Mouse (Mus musculus) myocyte (in vitro differentiated cells): Measurements from ENCODE around the gene Grb10.
A peak's percentile ranks its signal among the peaks of the same experiment; 100 is the strongest.

Experiments
- CEBPB ChIP-seq: IDR thresholded peaks from 2 replicates; pipeline ENCODE4 v1.6.1; 2011; ENCODE audit warnings: mild to moderate bottlenecking, moderate library complexity; ENCODE audit not compliant: poor library complexity, insufficient read depth, severe bottlenecking
- E2F4 ChIP-seq: IDR thresholded peaks from one replicate; pipeline ENCODE4 v1.6.1; 2011; ENCODE audit warnings: mild to moderate bottlenecking, control low read depth, moderate library complexity; ENCODE audit not compliant: insufficient read depth
- MAX ChIP-seq: IDR thresholded peaks from one replicate; pipeline ENCODE4 v1.6.1; 2011; ENCODE audit warnings: low read depth, mild to moderate bottlenecking, control low read depth
- MYOD1 ChIP-seq, 3 experiments: IDR thresholded peaks; one replicate each; pipeline ENCODE4 v1.6.1; 2011; ENCODE audit warnings: control low read depth in 2 of 3, low read depth in 2 of 3, mild to moderate bottlenecking in 2 of 3, moderate library complexity in 1 of 3; ENCODE audit not compliant: insufficient read length in 2 of 3, control insufficient read depth in 1 of 3
- MYOG ChIP-seq, 3 experiments: IDR thresholded peaks; one replicate each; pipeline ENCODE4 v1.6.1; 2011; ENCODE audit warnings: control low read depth in 2 of 3, low read depth in 2 of 3, mild to moderate bottlenecking in 2 of 3; ENCODE audit not compliant: insufficient read length in 2 of 3, control insufficient read depth in 1 of 3, insufficient read depth in 1 of 3
- POLR2A ChIP-seq: IDR thresholded peaks from one replicate; pipeline ENCODE4 v1.6.1; 2011; ENCODE audit warnings: low read depth, mild to moderate bottlenecking, control low read depth, moderate library complexity; ENCODE audit not compliant: insufficient read length
- POLR2AphosphoS2 ChIP-seq: IDR thresholded peaks from one replicate; pipeline ENCODE4 v1.6.1; 2011; ENCODE audit warnings: low read depth, control low read depth; ENCODE audit not compliant: insufficient read length
- TCF12 ChIP-seq: IDR thresholded peaks from one replicate; pipeline ENCODE4 v1.6.1; 2011; ENCODE audit warnings: mild to moderate bottlenecking, control low read depth; ENCODE audit not compliant: poor library complexity, insufficient read depth, severe bottlenecking
- USF1 ChIP-seq: IDR thresholded peaks from one replicate; pipeline ENCODE4 v1.6.1; 2011; ENCODE audit warnings: low read depth, mild to moderate bottlenecking, control low read depth, moderate library complexity

- TF ChIP-seq CEBPB (no peak), POLR2A (no peak), USF1 (no peak), MYOD1 (IDR thresholded peaks at IDR 0.05; ENCODE audit: control insufficient read depth in 1 of 3, insufficient read length in 2 of 3, low read depth in 2 of 3) (peak in 1 of 3 experiments; percentile 18), POLR2AphosphoS2 (no peak), E2F4 (no peak), TCF12 (no peak), MAX (no peak), MYOG (IDR thresholded peaks at IDR 0.05; ENCODE audit: control insufficient read depth in 1 of 3, insufficient read depth in 1 of 3, insufficient read length in 2 of 3, low read depth in 2 of 3) (no peak)
Observed at GRCm38 (mm10) chr11:11932102-11932789, 106.2 kb downstream of the Grb10 start.
